Mouse (Mus musculus): Measurements from ENCODE around the gene Gm10638. TPM values are rescaled to one million over a fixed set of nuclear protein-coding genes. Genes with fewer than 3 reads are reported as not detected.
A peak's percentile ranks its signal among the peaks of the same experiment; 100 is the strongest.

The Gm10638 gene
- total and polyA plus RNA-seq, 3 experiments = 0.23 to 0.52 TPM; not detected in 1

- no peak for TF ChIP-seq CHD2 (IDR thresholded peaks at IDR 0.05; ENCODE audit: low read length)
- peak; percentile 87; the same call in 1 of the 2 replicates for TF ChIP-seq MAFK (IDR thresholded peaks at IDR 0.05; ENCODE audit: borderline replicate concordance, low read depth, low read length)
These were observed 37.6 kb upstream of the Gm10638 start (continued) for GRCm38 (mm10) chr8:86707873-86708272.

GRCm38 (mm10) chr8:86712594-86712993 lies 32.9 kb upstream of the Gm10638 start:
- no peak overlapping the region for H3K27ac ChIP-seq (ENCODE audit: control insufficient read depth, low read depth, low read length)
- no peak overlapping the region for H3K9ac ChIP-seq (ENCODE audit: control insufficient read depth, low read depth, low read length, poor library complexity, severe bottlenecking)
- peaks cover 9 to 17% of the 10 kb centered on the region in 2 experiments for H3K4me1 ChIP-seq (ENCODE audit: control insufficient read depth in 1 of 2, insufficient read depth in 2 of 2, low read length in 2 of 2)
- no peaks in the 10 kb centered on the region for H3K79me2 ChIP-seq (ENCODE audit: control insufficient read depth, insufficient read depth, low read length, poor library complexity)
- H3K4me3 ChIP-seq (ENCODE audit: control insufficient read depth in 1 of 2, insufficient read depth in 1 of 2, low read depth in 2 of 2, low read length in 2 of 2) = no peak overlapping the region
- H3K36me3 ChIP-seq (ENCODE audit: control insufficient read depth in 1 of 2, insufficient read depth in 2 of 2, low read length in 2 of 2) = peaks cover 4 to 19% of the 10 kb centered on the region in 2 experiments
- no peak for TF ChIP-seq NRF1 (IDR thresholded peaks at IDR 0.05; ENCODE audit: insufficient read depth, low read depth, low read length, poor library complexity, severe bottlenecking)
- TF ChIP-seq GATA1 (IDR thresholded peaks at IDR 0.05; ENCODE audit: low read depth, low read length) = 0 out of 2 replicates have a peak, but pooled peaks have one; percentile 8
- no peak for TF ChIP-seq E2F4 (IDR thresholded peaks at IDR 0.05; ENCODE audit: borderline replicate concordance, low read depth, low read length)
- no peak for TF ChIP-seq CHD2 (IDR thresholded peaks at IDR 0.05; ENCODE audit: low read length)
- peak; percentile 18 to 26; a peak in 1 of 4 replicates for TF ChIP-seq EP300 (IDR thresholded peaks at IDR 0.05; ENCODE audit: low read depth in 1 of 2, low read length in 2 of 2)
- no peak for TF ChIP-seq MXI1 (IDR thresholded peaks at IDR 0.05; ENCODE audit: low read depth, low read length)
- no peak for TF ChIP-seq ZMIZ1 (IDR thresholded peaks at IDR 0.05; ENCODE audit: low read depth, low read length)
- TF ChIP-seq MAFK (IDR thresholded peaks at IDR 0.05; ENCODE audit: borderline replicate concordance, low read depth, low read length) = no peak
- DNase-seq (ENCODE audit: low read depth, low spot score) = peak; percentile 33
- no peaks in the 10 kb centered on the region for H3K27me3 ChIP-seq (ENCODE audit: control insufficient read depth in 1 of 2, insufficient read depth in 2 of 2, low read length in 2 of 2)
- H3K9me3 ChIP-seq (replicated peaks; ENCODE audit: insufficient read depth, low read length) = no peaks in the 10 kb centered on the region

GRCm38 (mm10) chr8:86713407-86714188 lies 31.9 kb upstream of the Gm10638 start:
- Histone ChIP-seq H3K79me2 (ENCODE audit: control insufficient read depth, insufficient read depth, low read length, poor library complexity) (no peaks in the 10 kb centered on the region), H3K27ac (ENCODE audit: control insufficient read depth, low read depth, low read length) (no peak overlapping the region), H3K36me3 (ENCODE audit: control insufficient read depth in 1 of 2, insufficient read depth in 2 of 2, low read length in 2 of 2) (peaks cover 4 to 13% of the 10 kb centered on the region in 2 experiments), H3K4me1 (ENCODE audit: control insufficient read depth in 1 of 2, insufficient read depth in 2 of 2, low read length in 2 of 2) (peaks cover 3 to 12% of the 10 kb centered on the region in 2 experiments), H3K9me3 (replicated peaks; ENCODE audit: insufficient read depth, low read length) (no peaks in the 10 kb centered on the region), H3K9ac (ENCODE audit: control insufficient read depth, low read depth, low read length, poor library complexity, severe bottlenecking) (no peak overlapping the region), H3K4me3 (ENCODE audit: control insufficient read depth in 1 of 2, insufficient read depth in 1 of 2, low read depth in 2 of 2, low read length in 2 of 2) (no peak overlapping the region), H3K27me3 (ENCODE audit: control insufficient read depth in 1 of 2, insufficient read depth in 2 of 2, low read length in 2 of 2) (no peaks in the 10 kb centered on the region)
- no peak for DNase-seq (ENCODE audit: low read depth, low spot score)
- TF ChIP-seq USF2 (IDR thresholded peaks at IDR 0.05; ENCODE audit: borderline replicate concordance in 1 of 2, insufficient read depth in 1 of 2, low read depth in 1 of 2, low read length in 2 of 2) (no peak), RCOR1 (IDR thresholded peaks at IDR 0.05; ENCODE audit: low read depth, low read length) (no peak), ETS1 (IDR thresholded peaks at IDR 0.05; ENCODE audit: low read depth, low read length) (no peak), ZC3H11A (IDR thresholded peaks at IDR 0.05; ENCODE audit: low read depth, low read length) (no peak), ELF1 (IDR thresholded peaks at IDR 0.05; ENCODE audit: low read depth, low read length) (no peak), E2F4 (IDR thresholded peaks at IDR 0.05; ENCODE audit: borderline replicate concordance, low read depth, low read length) (no peak), NRF1 (IDR thresholded peaks at IDR 0.05; ENCODE audit: insufficient read depth, low read depth, low read length, poor library complexity, severe bottlenecking) (no peak), HCFC1 (IDR thresholded peaks at IDR 0.05; ENCODE audit: low read depth, low read length) (no peak), ZNF384 (IDR thresholded peaks at IDR 0.05; ENCODE audit: low read depth, low read length) (no peak), USF1 (IDR thresholded peaks at IDR 0.05; ENCODE audit: low read depth, low read length) (no peak), MYB (IDR thresholded peaks at IDR 0.05; ENCODE audit: low read depth, low read length) (no peak), GATA1 (IDR thresholded peaks at IDR 0.05; ENCODE audit: low read depth, low read length) (no peak), CHD1 (IDR thresholded peaks at IDR 0.05; ENCODE audit: low read depth, low read length) (no peak), CTCF (IDR thresholded peaks at IDR 0.05 in 2 of 3, conservative IDR thresholded peaks at IDR 0.05 in 1 of 3; ENCODE audit: control insufficient read depth in 1 of 3, insufficient read depth in 1 of 3, low read depth in 2 of 3, low read length in 3 of 3, poor library complexity in 1 of 3, severe bottlenecking in 1 of 3) (no peak), SIN3A (IDR thresholded peaks at IDR 0.05; ENCODE audit: low read length) (no peak), TBP (IDR thresholded peaks at IDR 0.05; ENCODE audit: low read depth, low read length) (no peak)
